Mouse (Mus musculus) left cerebral cortex, adult 18-20 months (tissue): ENCODE measurements around the gene Gm10135. TPM values are rescaled to one million over a fixed set of nuclear protein-coding genes. Genes with fewer than 3 reads are reported as not detected.
"Not testable (repeated sequence)": the region's sequence is repeated elsewhere in the genome, so short reads cannot be mapped to it uniquely, and the experiment has no call there.

Experiments
- DNase-seq, 2 experiments: peaks; one replicate each; pipeline ENCODE4 v3.0.0; 2021 to 2022; ENCODE audit warnings: low spot score in 2 of 2, mixed read lengths in 1 of 2
- total RNA-seq, 2 experiments: library from RNA; stranded (reverse); gene quantifications; 2 replicates each; pipeline ENCODE4 v1.2.3; 2021

The Gm10135 gene
- total RNA-seq, 2 experiments from 2014 or later = not detected

DNA sequence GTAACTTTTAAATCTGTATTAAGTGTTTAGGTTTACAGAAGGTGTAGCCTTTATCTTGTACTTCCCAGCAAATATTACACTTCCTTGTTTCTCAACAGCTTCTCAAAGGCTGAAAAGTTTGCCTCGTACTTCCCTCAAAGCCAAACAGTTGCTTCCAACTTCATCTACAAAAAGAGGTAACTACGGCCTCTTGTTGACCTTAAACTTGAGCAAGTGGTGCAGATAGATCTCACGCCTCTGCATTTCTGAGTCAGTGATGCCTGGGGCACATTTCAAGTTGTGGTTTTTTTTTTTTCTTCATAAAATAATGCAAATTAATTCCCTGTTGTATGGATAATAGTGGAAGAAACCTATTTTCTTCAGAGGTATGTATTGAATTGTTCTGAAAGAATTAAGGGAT is 8.8 kb downstream of the Gm10135 start:
- DNase-seq = no peak

DNA sequence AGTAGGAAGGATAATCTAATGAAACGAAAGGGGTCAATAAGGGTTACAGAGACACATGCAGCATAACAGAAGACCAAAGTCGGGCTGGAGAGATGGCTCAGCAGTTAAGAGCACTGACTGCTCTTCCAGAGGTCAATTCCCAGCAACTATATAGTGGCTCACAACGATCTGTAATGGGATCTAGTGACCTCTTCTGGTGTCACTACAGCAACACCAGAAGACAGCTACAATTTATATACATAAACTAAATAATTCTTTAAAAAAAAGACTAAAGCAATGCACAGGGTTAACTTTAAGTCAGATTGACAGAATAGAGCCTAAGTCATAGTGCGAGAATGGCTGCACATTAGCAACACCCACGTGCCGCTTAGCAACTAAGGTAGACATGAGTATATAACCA is 14.4 kb downstream of the Gm10135 start:
- DNase-seq = no peak

DNA sequence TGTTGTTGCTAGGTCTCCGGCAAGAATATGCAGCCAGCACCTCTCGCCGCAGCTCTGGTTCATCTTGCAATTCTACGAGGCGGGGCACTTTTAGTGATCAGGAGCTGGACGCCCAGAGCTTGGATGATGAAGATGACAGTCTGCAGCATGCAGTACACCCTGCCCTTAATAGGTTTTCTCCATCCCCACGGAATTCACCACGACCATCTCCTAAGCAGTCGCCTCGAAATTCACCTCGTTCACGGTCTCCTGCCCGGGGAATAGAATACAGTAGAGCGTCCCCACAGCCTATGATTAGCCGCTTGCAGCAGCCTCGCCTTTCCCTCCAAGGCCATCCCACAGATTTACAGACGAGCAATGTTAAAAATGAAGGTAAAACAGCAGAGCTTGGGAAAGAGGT is 17.2 kb downstream of the Gm10135 start:
- DNase-seq = no peak

- no peak for DNase-seq
Measured at GRCm38 (mm10) chr5:72953996-72954604, 20.4 kb downstream of the Gm10135 start.

GRCm38 (mm10) chr5:72950252-72950651 is 24.2 kb downstream of the Gm10135 start:
- no peak for DNase-seq

DNA sequence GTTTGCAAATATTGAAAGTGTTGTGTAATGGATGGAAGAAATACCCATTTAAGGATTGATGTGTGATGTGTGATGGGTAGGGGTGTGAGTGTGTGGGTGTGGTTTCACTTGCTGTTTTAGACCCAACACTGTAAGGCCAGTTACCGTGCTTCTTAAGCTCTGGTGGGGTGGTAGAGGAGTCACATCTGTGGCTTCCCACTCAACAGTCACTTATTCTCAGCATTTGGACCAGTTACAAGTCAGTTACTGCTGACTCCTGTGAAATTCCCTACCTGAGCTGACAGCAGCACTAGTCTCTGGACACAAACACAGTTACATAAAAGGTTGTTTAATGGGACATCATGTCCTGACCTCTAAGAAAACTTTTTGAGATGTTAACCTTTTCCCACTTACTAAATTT is 26.4 kb downstream of the Gm10135 start:
- DNase-seq = peak in 1 of 2 experiments; percentile 8

GRCm38 (mm10) chr5:72940906-72941432 is 33.5 kb downstream of the Gm10135 start:
- DNase-seq = no peak

GRCm38 (mm10) chr5:72939311-72939710 is 35.2 kb downstream of the Gm10135 start:
- no peak for DNase-seq

DNA sequence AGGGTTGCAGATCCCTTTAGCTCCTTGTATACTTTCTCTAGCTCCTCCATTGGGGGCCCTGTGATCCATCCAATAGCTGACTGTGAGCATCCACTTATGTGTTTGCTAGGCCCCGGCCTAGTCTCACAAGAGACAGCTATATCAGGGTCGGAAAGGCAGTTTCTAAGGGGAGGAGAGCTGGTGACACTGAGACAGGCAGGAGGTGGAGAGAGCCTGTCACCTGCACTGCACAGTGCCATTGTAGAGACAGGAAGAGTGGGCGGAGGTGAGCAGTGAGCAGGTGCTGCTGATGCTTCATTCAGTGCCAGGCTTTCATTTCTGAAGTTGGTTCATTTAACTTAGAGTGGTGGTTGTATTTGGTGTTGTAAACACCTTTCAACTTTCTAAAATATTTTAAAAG is 36.1 kb downstream of the Gm10135 start:
- not testable (repeated sequence) for DNase-seq

DNA sequence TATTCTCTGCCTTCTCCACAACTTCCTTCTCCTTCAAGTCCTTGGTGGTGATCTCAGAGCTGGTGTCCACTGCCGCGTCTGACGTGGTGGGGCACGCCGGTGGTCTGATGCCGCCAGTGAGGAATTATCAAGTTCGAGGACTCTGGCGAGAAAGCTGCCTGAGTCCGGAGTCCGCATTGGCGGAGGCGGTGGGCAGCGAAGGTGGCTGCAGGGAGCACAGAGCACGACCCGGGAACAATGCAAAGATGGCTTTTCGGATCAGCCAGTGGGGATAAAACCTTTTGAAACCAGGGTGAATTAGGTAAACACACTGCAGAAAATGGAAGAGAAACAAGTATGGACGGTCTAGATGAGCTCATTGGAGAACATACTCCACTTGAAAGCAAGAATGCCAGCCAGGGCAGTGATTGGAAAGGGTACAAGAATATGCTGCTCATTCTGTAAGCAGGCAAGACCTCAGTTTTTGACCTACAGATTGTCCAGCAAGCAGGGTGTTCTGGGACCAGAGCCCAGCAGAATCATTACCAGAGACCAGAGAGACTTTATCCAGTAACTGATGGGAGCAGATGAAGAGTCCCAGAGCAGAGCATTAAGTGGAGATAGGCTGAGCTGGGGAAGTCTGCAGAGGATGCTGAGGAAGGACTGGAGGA is 41.4 kb downstream of the Gm10135 start:
- DNase-seq = no peak

DNA sequence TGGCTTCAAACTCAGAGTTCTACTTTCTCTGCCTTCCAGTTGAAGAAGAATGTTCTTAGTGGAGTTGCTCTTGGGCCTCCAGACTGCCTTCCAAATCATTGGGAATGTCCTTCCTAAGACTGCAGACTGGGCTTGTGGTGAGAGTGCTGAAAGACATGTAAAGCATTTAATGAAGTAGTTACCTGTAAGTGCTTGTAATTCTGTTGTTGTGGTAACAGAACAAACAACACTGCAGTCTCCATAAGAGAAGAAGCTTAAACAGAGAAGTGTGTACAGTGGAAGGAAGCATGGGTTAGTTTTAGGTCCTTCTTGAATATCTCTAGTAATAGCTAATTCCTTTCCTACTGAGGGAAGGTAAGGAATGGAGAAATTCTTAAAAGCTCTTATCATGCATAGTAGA is 47.4 kb downstream of the Gm10135 start:
- DNase-seq = no peak

DNA sequence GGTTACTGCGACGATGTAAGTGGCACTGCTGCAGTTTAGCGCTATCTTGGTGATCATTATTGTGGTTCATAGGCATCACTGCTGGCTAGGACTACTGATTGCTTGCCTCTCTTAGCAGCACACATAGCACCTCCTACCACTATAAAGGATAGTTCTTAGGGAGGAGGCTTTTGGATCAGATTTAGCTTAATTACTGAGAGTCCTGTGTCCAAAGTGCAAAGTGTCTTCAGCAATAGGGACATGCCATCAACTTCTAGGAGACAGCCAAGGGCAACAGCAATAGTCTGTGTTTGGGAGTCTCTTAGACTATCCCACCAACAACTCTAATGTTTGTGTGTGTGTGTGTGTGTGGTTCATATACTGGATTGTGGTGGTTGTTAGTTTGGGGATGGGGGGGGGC is 51.7 kb downstream of the Gm10135 start:
- DNase-seq = no peak

GRCm38 (mm10) chr5:72921171-72921570 is 53.3 kb downstream of the Gm10135 start:
- DNase-seq = no peak

DNA sequence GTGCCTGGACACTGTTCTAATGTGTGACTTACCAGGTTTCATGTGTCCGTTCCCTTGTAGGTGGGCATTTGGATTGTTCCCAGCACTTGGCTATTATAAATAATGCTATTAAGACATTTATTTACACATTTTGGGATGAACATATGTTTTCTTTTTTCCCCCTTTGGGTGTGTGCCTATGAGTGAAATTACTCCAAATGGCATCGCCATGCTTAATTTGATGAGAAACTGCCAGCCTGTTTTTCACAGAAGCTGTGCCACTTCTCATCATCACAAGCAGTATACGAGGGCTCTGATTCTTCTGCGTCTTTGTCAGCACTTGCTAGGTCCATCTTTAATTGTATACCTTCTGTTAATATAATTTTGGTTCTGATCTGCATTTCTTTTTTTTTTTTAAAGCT is 54.1 kb downstream of the Gm10135 start:
- no peak for DNase-seq

DNA sequence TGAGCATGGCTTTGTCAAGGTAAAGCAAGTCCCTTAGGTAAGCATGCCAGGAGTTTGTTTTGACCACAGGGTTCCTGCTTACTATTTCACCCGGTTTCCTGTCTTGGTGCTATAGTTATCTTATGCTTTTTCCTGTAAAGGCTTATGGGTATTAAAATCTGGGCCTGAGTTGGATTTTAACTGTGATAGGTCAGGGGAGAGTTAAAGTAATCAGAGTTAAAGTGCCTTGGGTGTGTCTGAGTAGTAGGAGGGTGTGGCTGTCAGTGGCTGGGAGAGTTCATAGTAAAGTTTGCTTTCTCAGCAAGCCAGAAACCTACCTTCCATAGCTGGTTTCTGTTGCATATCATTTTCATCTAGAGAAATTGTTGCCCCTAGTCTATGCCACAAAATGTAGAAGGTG is 57.7 kb downstream of the Gm10135 start:
- no peak for DNase-seq

GRCm38 (mm10) chr5:72916048-72916447 is 58.5 kb downstream of the Gm10135 start:
- DNase-seq = no peak

Other genes with a start within 250 kb of the Gm10135 start
- under 1 TPM; 0.19 to 0.35 TPM for gene Txk, start 221.9 kb downstream of the Gm10135 start, total RNA-seq
- gene Tec, start 106.2 kb downstream of the Gm10135 start, total RNA-seq = 1 to 10 TPM; 2.4 to 3.0 TPM
- gene Slain2, start 60.4 kb downstream of the Gm10135 start, total RNA-seq = 10 to 100 TPM; 21.9 to 25.3 TPM
- gene Slc10a4, start 32.2 kb upstream of the Gm10135 start, total RNA-seq = 1 to 10 TPM; 1.5 to 1.8 TPM